Mouse (Mus musculus) CD4-positive naive resting alpha-beta T cell, adult 76 days (primary cell): Measurements from ENCODE around the gene Chpt1. TPM values are rescaled to one million over a fixed set of nuclear protein-coding genes. Genes with fewer than 3 reads are reported as not detected.

Source experiments
- total RNA-seq: library from RNA; stranded (reverse); gene quantifications from one replicate; pipeline ENCODE4 v1.2.4, GENCODE M21; 2023

The Chpt1 gene
- 3.3 TPM for total RNA-seq

GRCm38 (mm10) chr10:88503421-88504314 lies at the start of gene Chpt1:
Chpt1 (minus strand) TSS chr10:88504073.

GRCm38 (mm10) chr10:88459502-88459992 lies 44.3 kb downstream of the Chpt1 start, which contains the start of gene Sycp3:
Sycp3 (plus strand) TSS chr10:88459569.

Other genes with a start within 250 kb of the Chpt1 start
- 0.38 TPM for gene Dram1, start 125.0 kb downstream of the Chpt1 start, total RNA-seq
- gene Gnptab, start 124.9 kb downstream of the Chpt1 start, total RNA-seq, result 37.0 TPM
- 1.1 TPM for gene Sycp3, start 44.5 kb downstream of the Chpt1 start, total RNA-seq
- gene Mybpc1, start 101.1 kb upstream of the Chpt1 start, total RNA-seq, result not detected
- gene Spic, start 180.9 kb upstream of the Chpt1 start, total RNA-seq, result 6.9 TPM
- gene Arl1, start 226.8 kb upstream of the Chpt1 start, total RNA-seq, result 27.7 TPM